Mouse (Mus musculus): ENCODE measurements around the gene Aldoc. TPM values are rescaled to one million over a fixed set of nuclear protein-coding genes. Genes with fewer than 3 reads are reported as not detected.

The Aldoc gene
- total and polyA plus RNA-seq, 2 experiments from 2014 or later, result 693 to 822 TPM

- Histone ChIP-seq H3K27me3 (ENCODE audit: insufficient read depth, low read length) (no peaks in the 10 kb centered on the region), H3K4me3 (ENCODE audit: low read length) (no peak overlapping the region), H3K36me3 (ENCODE audit: insufficient read depth, low read length) (peaks cover 15% of the 10 kb centered on the region; the same call in 1 of the 2 replicates), H3K4me2 (ENCODE audit: low read depth, low read length) (no peak overlapping the region), H3K9ac (replicated peaks; ENCODE audit: low read length) (no peak overlapping the region), H3K9me3 (ENCODE audit: low read length) (no peaks in the 10 kb centered on the region), H3K4me1 (ENCODE audit: insufficient read depth, low read length) (no peaks in the 10 kb centered on the region), H3K27ac (no peak overlapping the region)
- DNase-seq (ENCODE audit: low spot score) (no peak), ATAC-seq (no peak)
- no peak for TF ChIP-seq CTCF (IDR thresholded peaks at IDR 0.05; ENCODE audit: low read depth)
- 97% methylated on average over 6 of the region's 6 CpGs for WGBS
These were observed 28.2 kb upstream of the Aldoc start for GRCm38 (mm10) chr11:78294585-78294984.

DNA sequence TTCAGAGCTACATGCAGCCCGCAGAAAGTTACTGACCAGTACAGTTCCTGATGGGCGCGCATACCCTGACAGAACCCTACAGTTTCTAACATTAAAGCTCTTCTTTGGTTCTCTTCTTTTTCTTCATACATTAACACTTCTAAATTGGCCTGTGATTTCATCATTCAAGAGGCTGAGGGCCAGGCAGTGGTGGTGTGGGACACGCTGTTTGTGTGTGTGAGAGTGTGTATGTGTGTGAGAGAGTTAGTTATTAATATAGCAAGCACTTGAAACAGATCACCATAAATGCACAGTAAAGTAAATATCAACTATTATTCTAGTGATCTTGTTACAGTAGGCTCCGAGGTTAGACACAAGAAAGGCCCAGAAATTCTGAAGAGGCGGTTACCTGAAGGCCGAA is 21.9 kb upstream of the Aldoc start:
- H3K4me2 ChIP-seq (ENCODE audit: low read depth, low read length), result peak overlapping the region; percentile 100
- H3K4me3 ChIP-seq (ENCODE audit: low read length), result peak overlapping the region; percentile 65
- no peak for TF ChIP-seq CTCF (IDR thresholded peaks at IDR 0.05; ENCODE audit: low read depth)
- ATAC-seq (peak; percentile 8; the same call in 1 of the 2 replicates), DNase-seq (ENCODE audit: low spot score) (no peak)
- no peaks in the 10 kb centered on the region for H3K27me3 ChIP-seq (ENCODE audit: insufficient read depth, low read length)
- WGBS, result 68% methylated on average over 7 of the region's 7 CpGs
- peak overlapping the region; percentile 38 for H3K27ac ChIP-seq
- peak overlapping the region; percentile 47; the same call in 1 of the 2 replicates for H3K9ac ChIP-seq (replicated peaks; ENCODE audit: low read length)
- no peaks in the 10 kb centered on the region for H3K36me3 ChIP-seq (ENCODE audit: insufficient read depth, low read length)
- 0 out of 2 replicates have a peak, but pooled peaks cover 3% of the 10 kb centered on the region for H3K4me1 ChIP-seq (ENCODE audit: insufficient read depth, low read length)
- H3K9me3 ChIP-seq (ENCODE audit: low read length), result no peaks in the 10 kb centered on the region

DNA sequence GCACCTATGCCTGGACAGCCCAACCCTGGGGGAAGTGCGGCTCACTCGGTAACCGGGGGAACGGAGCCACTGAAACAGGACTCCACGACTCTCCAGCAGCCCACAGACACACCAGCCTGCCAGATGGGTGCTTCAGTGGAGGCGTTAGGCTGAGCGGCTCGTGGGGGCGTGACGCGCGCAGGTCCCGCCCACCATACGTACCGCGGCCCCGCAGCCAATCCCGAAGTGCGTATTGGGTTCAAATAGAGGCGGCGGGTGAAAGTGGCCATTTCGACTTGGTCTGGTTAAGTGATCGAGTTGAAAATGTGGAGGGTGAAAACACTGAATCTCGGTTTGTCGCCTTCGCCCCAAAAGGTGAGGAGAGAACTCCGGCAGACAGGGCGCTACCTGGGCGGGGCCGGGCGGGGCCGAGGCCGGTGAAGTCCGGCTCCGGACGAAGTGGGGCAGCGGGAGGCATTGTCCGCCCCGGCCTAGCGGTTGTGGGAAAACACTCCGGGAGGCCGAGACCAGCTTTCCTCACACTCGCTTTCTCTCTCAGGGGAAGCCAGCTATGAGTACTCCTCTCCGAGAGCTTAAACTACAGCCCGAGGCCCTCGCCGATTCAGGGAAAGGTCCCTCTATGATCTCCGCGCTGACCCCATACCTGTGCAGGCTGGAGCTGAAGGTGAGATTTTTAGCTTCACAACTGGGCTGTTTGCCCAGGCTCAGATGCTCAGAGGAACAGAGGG is 21.2 kb upstream of the Aldoc start, which contains the start of gene Spag5:
Gene Spag5, plus strand, starts transcription at position 173 of the 728 bp plus-strand sequence.
- Histone ChIP-seq H3K9ac (replicated peaks; ENCODE audit: low read length) (peak within 1 kb of the TSS; percentile 47; the same call in 1 of the 2 replicates), H3K9me3 (ENCODE audit: low read length) (no peaks in the 10 kb centered on the region), H3K27me3 (ENCODE audit: insufficient read depth, low read length) (no peaks in the 10 kb centered on the region), H3K4me2 (ENCODE audit: low read depth, low read length) (peak within 1 kb of the TSS; percentile 100), H3K4me3 (ENCODE audit: low read length) (peak within 1 kb of the TSS; percentile 65), H3K36me3 (ENCODE audit: insufficient read depth, low read length) (no peaks in the 10 kb centered on the region), H3K27ac (peak within 1 kb of the TSS; percentile 38), H3K4me1 (ENCODE audit: insufficient read depth, low read length) (0 out of 2 replicates have a peak, but pooled peaks cover 3% of the 10 kb centered on the region)
- under 1% methylated on average over 49 of the region's 49 CpGs for WGBS
- TF ChIP-seq CTCF (IDR thresholded peaks at IDR 0.05; ENCODE audit: low read depth), result no peak
- ATAC-seq (peak; percentile 100), DNase-seq (ENCODE audit: low spot score) (peak; percentile 94)

DNA sequence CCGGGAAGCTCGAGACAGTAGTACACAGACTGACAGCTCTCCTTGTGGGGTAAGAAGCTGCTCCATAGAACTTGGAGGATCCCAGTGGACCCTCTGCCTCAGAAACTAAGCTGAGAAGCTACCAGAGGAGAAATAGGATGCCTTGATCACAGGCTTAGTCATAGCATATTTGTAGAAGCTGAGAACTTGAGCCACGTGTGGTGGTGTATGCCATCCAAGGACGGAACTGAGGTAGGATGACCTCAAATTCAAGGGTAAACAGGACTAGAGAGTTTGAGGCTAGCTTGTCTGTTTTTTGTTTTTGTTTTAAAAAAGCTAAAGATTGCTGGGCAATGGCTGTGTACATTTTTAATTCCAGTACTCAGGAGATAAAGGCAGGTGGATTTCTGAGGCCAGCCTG is 17.5 kb upstream of the Aldoc start:
- DNase-seq (ENCODE audit: low spot score) (no peak), ATAC-seq (no peak)
- H3K4me1 ChIP-seq (ENCODE audit: insufficient read depth, low read length), result 0 out of 2 replicates have a peak, but pooled peaks cover 3% of the 10 kb centered on the region
- H3K4me2 ChIP-seq (ENCODE audit: low read depth, low read length), result no peak overlapping the region
- H3K27ac ChIP-seq, result no peak overlapping the region
- 92% methylated on average over 4 of the region's 4 CpGs for WGBS
- no peaks in the 10 kb centered on the region for H3K36me3 ChIP-seq (ENCODE audit: insufficient read depth, low read length)
- no peak overlapping the region for H3K4me3 ChIP-seq (ENCODE audit: low read length)
- no peak overlapping the region for H3K9ac ChIP-seq (replicated peaks; ENCODE audit: low read length)
- TF ChIP-seq CTCF (IDR thresholded peaks at IDR 0.05; ENCODE audit: low read depth), result no peak
- H3K27me3 ChIP-seq (ENCODE audit: insufficient read depth, low read length), result no peaks in the 10 kb centered on the region
- H3K9me3 ChIP-seq (ENCODE audit: low read length), result no peaks in the 10 kb centered on the region

DNA sequence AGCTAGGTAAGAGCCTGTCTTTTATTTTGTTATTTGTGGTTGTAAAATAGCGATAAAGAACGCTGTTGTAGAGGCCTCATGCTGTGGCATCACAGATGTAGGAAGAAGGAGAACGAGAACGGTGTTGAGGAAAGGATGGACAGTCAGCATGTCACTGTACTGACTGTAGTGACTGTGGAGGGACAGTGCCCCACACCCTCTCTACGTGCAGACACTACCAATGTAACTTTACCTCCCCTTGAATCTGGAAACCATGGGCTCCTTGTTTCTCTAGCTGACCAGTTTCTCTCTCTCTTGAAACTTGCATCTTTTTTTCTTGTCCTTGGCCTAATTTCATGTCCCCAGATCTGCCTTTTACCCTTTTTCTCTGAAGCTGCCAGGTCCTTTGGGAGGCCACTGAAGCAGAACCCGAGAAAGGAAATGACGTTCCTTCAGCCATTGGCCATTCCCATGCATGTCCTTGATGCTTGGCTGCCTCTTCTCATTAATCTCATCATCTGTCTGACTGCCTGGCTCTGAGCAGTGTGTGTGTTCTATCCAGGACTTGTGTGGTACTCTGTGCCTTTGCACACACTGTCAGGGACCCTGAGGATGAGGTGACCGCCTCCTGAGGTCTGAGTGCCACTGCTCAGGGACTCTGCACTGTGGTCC is 11.8 kb upstream of the Aldoc start:
- H3K4me1 ChIP-seq (ENCODE audit: insufficient read depth, low read length), result no peaks in the 10 kb centered on the region
- TF ChIP-seq CTCF (IDR thresholded peaks at IDR 0.05; ENCODE audit: low read depth), result no peak
- ATAC-seq (peak; percentile 78; the same call in 1 of the 2 replicates), DNase-seq (ENCODE audit: low spot score) (peak; percentile 56)
- 75% methylated on average over 8 of the region's 8 CpGs for WGBS
- no peaks in the 10 kb centered on the region for H3K27me3 ChIP-seq (ENCODE audit: insufficient read depth, low read length)
- H3K4me3 ChIP-seq (ENCODE audit: low read length), result no peak overlapping the region
- H3K27ac ChIP-seq, result peak overlapping the region; percentile 37; the same call in 1 of the 2 replicates
- H3K9ac ChIP-seq (replicated peaks; ENCODE audit: low read length), result no peak overlapping the region
- no peaks in the 10 kb centered on the region for H3K9me3 ChIP-seq (ENCODE audit: low read length)
- H3K4me2 ChIP-seq (ENCODE audit: low read depth, low read length), result no peak overlapping the region
- H3K36me3 ChIP-seq (ENCODE audit: insufficient read depth, low read length), result no peaks in the 10 kb centered on the region

- WGBS, result 78% methylated on average over 2 of the region's 2 CpGs
- Histone ChIP-seq H3K27me3 (ENCODE audit: insufficient read depth, low read length) (no peaks in the 10 kb centered on the region), H3K36me3 (ENCODE audit: insufficient read depth, low read length) (no peaks in the 10 kb centered on the region), H3K9me3 (ENCODE audit: low read length) (no peaks in the 10 kb centered on the region), H3K4me2 (ENCODE audit: low read depth, low read length) (no peak overlapping the region), H3K4me1 (ENCODE audit: insufficient read depth, low read length) (no peaks in the 10 kb centered on the region), H3K9ac (replicated peaks; ENCODE audit: low read length) (no peak overlapping the region), H3K27ac (no peak overlapping the region), H3K4me3 (ENCODE audit: low read length) (no peak overlapping the region)
- ATAC-seq (no peak), DNase-seq (ENCODE audit: low spot score) (no peak)
- no peak for TF ChIP-seq CTCF (IDR thresholded peaks at IDR 0.05; ENCODE audit: low read depth)
These were observed 9.1 kb upstream of the Aldoc start for GRCm38 (mm10) chr11:78313662-78314061.
